Mouse (Mus musculus): Measurements from ENCODE around the gene Tas2r143. TPM values are rescaled to one million over a fixed set of nuclear protein-coding genes. Genes with fewer than 3 reads are reported as not detected.

Gene Tas2r143
- 0.16 and 0.29 TPM in 2 replicates for polyA plus RNA-seq (2012; rRNA removed)

GRCm38 (mm10) chr6:42399938-42400337, at the start of gene Tas2r143:
Gene Tas2r143, plus strand, starts transcription at chr6:42400238.
- DNase-seq (ENCODE audit: low read depth) = no peak
- TF ChIP-seq POLR2A (IDR thresholded peaks at IDR 0.05; ENCODE audit: borderline replicate concordance, extremely low read depth, insufficient read depth, insufficient read length, poor library complexity, severe bottlenecking) = no peak
- no peak for TF ChIP-seq CTCF (IDR thresholded peaks at IDR 0.05; ENCODE audit: borderline replicate concordance, extremely low read depth, insufficient read depth, insufficient read length)

- DNase-seq (ENCODE audit: low read depth) = no peak
- TF ChIP-seq CTCF (IDR thresholded peaks at IDR 0.05; ENCODE audit: borderline replicate concordance, extremely low read depth, insufficient read depth, insufficient read length) (no peak), POLR2A (IDR thresholded peaks at IDR 0.05; ENCODE audit: borderline replicate concordance, extremely low read depth, insufficient read depth, insufficient read length, poor library complexity, severe bottlenecking) (no peak)
Measured at GRCm38 (mm10) chr6:42350968-42351775, 48.9 kb upstream of the Tas2r143 start.

GRCm38 (mm10) chr6:42351776-42352485, 48.1 kb upstream of the Tas2r143 start:
- TF ChIP-seq POLR2A (IDR thresholded peaks at IDR 0.05; ENCODE audit: borderline replicate concordance, extremely low read depth, insufficient read depth, insufficient read length, poor library complexity, severe bottlenecking) = no peak
- TF ChIP-seq CTCF (IDR thresholded peaks at IDR 0.05; ENCODE audit: borderline replicate concordance, extremely low read depth, insufficient read depth, insufficient read length) = no peak
- no peak for DNase-seq (ENCODE audit: low read depth)

GRCm38 (mm10) chr6:42352486-42352846, 47.6 kb upstream of the Tas2r143 start:
- no peak for TF ChIP-seq CTCF (IDR thresholded peaks at IDR 0.05; ENCODE audit: borderline replicate concordance, extremely low read depth, insufficient read depth, insufficient read length)
- TF ChIP-seq POLR2A (IDR thresholded peaks at IDR 0.05; ENCODE audit: borderline replicate concordance, extremely low read depth, insufficient read depth, insufficient read length, poor library complexity, severe bottlenecking) = no peak
- no peak for DNase-seq (ENCODE audit: low read depth)

GRCm38 (mm10) chr6:42353180-42353579, 46.9 kb upstream of the Tas2r143 start:
- no peak for TF ChIP-seq CTCF (IDR thresholded peaks at IDR 0.05; ENCODE audit: borderline replicate concordance, extremely low read depth, insufficient read depth, insufficient read length)
- TF ChIP-seq POLR2A (IDR thresholded peaks at IDR 0.05; ENCODE audit: borderline replicate concordance, extremely low read depth, insufficient read depth, insufficient read length, poor library complexity, severe bottlenecking) = no peak
- no peak for DNase-seq (ENCODE audit: low read depth)

GRCm38 (mm10) chr6:42354076-42355019, 45.7 kb upstream of the Tas2r143 start:
- TF ChIP-seq CTCF (IDR thresholded peaks at IDR 0.05; ENCODE audit: borderline replicate concordance, extremely low read depth, insufficient read depth, insufficient read length) (no peak), POLR2A (IDR thresholded peaks at IDR 0.05; ENCODE audit: borderline replicate concordance, extremely low read depth, insufficient read depth, insufficient read length, poor library complexity, severe bottlenecking) (no peak)
- DNase-seq (ENCODE audit: low read depth) = peak; percentile 73

- DNase-seq (ENCODE audit: low read depth) = no peak
- TF ChIP-seq POLR2A (IDR thresholded peaks at IDR 0.05; ENCODE audit: borderline replicate concordance, extremely low read depth, insufficient read depth, insufficient read length, poor library complexity, severe bottlenecking) (no peak), CTCF (IDR thresholded peaks at IDR 0.05; ENCODE audit: borderline replicate concordance, extremely low read depth, insufficient read depth, insufficient read length) (no peak)
Measured at GRCm38 (mm10) chr6:42355366-42355765, 44.7 kb upstream of the Tas2r143 start.

DNA sequence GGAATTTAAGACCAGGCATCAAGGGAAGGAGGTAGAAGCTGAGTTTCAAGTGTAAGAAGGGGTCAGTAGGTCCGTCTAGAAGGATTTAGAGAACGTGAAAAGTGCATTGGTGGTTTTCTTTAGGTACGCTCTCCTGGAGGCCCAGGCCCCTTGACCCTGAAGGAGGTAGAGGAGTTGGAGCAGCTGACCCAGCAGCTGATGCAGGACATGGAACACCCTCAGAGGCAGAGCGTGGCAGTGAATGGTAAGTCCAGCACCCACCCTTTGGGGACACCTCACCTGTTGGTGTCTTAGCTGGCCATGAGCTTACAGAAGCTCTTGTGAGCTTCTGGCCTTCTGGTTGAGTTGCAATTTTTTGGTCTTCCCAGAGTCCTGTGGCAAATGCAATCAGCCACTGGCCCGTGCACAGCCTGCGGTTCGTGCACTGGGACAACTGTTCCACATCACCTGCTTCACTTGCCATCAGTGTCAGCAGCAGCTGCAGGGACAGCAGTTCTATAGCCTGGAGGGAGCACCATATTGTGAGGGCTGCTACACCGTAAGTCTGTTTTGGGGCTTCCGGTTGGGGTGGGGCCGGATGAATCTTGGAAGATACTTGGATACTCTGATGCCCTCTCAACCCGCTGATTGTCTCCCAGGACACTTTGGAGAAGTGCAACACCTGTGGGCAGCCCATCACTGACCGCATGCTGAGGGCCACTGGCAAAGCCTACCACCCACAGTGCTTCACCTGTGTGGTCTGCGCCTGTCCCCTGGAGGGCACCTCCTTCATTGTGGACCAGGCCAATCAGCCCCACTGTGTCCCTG, 44.0 kb upstream of the Tas2r143 start:
- DNase-seq (ENCODE audit: low read depth) = no peak
- no peak for TF ChIP-seq CTCF (IDR thresholded peaks at IDR 0.05; ENCODE audit: borderline replicate concordance, extremely low read depth, insufficient read depth, insufficient read length)
- TF ChIP-seq POLR2A (IDR thresholded peaks at IDR 0.05; ENCODE audit: borderline replicate concordance, extremely low read depth, insufficient read depth, insufficient read length, poor library complexity, severe bottlenecking) = no peak

DNA sequence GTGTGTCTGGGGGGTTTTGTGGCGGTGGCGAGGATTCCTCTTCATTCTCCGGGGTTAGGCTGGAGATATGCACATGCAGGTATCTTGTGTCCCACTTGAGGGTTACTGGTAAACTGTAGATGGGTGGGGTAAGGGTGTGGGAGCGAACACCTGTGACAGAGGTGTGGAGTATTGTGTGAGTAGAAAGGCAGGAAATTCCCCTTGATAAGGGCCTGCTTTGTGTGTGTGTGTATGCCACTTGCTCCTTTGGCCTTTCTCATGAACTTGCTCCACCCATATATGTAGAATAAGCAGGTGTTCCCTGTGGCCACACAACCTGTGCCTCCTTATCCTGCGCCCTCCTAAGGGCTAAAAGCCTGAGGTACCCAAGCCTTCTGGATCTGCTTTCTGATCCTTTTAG, 43.1 kb upstream of the Tas2r143 start:
- TF ChIP-seq CTCF (IDR thresholded peaks at IDR 0.05; ENCODE audit: borderline replicate concordance, extremely low read depth, insufficient read depth, insufficient read length) (no peak), POLR2A (IDR thresholded peaks at IDR 0.05; ENCODE audit: borderline replicate concordance, extremely low read depth, insufficient read depth, insufficient read length, poor library complexity, severe bottlenecking) (no peak)
- DNase-seq (ENCODE audit: low read depth) = no peak

GRCm38 (mm10) chr6:42357901-42358300, 42.1 kb upstream of the Tas2r143 start:
- no peak for DNase-seq (ENCODE audit: low read depth)
- TF ChIP-seq CTCF (IDR thresholded peaks at IDR 0.05; ENCODE audit: borderline replicate concordance, extremely low read depth, insufficient read depth, insufficient read length) = no peak
- TF ChIP-seq POLR2A (IDR thresholded peaks at IDR 0.05; ENCODE audit: borderline replicate concordance, extremely low read depth, insufficient read depth, insufficient read length, poor library complexity, severe bottlenecking) = no peak

Data from brain, embryonic 14.5 days (tissue).